Mouse (Mus musculus): ENCODE results near the gene Lima1. TPM values are rescaled to one million over a fixed set of nuclear protein-coding genes. Genes with fewer than 3 reads are reported as not detected.
A peak's percentile ranks its signal among the peaks of the same experiment; 100 is the strongest.
"Not testable (repeated sequence)": the region's sequence is repeated elsewhere in the genome, so short reads cannot be mapped to it uniquely, and the experiment has no call there.

The Lima1 gene
- total RNA-seq, 2 experiments from 2014 or later: 18.6 to 18.7 TPM

DNA sequence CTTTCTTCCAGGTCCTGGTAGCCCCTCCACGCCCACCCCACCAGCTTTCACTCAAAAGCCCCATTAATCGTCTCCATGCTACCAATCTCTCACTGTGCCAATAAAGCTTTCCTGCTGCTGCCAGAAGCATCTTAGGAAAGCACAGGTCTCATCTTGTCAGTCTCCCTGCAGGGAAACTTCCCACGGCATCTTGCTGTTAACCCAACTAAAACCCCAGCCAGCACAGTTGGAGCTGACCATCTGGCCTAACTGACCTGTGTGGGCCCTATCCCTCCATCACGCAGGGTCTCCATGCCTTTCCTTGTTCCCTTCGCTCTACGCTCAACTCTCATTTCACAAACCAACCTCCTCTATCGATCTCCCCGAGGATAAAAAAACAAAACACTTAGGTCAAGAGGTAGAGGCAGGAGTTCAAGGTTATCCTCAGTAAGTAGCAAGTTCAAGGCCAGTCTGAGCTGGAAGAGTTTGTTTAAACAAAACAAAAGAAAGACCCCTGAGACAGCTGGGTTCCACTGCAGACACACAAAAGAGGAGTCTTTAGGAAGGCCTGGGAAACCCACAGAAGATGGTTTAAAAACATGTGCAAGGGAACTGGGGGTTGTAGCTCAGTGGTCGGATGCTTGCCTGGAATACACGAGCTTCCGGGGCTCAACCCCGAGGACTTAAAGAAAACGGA lies 36.0 kb downstream of the Lima1 start:
- no peak for DNase-seq (ENCODE audit: low spot score in 2 of 2)

- no peak for DNase-seq (ENCODE audit: low spot score in 2 of 2)
Measured at GRCm38 (mm10) chr15:99837561-99837960, 37.7 kb downstream of the Lima1 start.

DNA sequence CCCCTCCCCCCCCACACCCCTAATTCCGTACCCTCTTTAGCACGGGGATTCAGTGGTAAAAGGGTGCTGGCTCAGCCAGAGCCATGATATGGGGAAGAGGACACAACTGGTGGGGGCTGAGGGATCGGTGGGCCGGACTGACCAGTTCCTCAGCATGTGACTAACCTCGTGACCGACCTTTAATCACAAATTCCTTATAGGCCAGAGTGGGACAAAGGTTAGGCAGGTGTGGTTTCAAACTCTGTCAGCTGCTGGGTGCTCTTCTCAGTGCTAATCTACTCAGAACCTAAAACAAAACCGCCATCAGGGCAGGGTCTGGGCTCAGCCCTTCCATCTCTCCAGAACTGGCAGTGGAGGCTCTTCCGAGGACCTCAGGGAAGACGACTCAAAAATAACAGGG lies 40.1 kb downstream of the Lima1 start:
- no peak for DNase-seq (ENCODE audit: low spot score in 2 of 2)

DNA sequence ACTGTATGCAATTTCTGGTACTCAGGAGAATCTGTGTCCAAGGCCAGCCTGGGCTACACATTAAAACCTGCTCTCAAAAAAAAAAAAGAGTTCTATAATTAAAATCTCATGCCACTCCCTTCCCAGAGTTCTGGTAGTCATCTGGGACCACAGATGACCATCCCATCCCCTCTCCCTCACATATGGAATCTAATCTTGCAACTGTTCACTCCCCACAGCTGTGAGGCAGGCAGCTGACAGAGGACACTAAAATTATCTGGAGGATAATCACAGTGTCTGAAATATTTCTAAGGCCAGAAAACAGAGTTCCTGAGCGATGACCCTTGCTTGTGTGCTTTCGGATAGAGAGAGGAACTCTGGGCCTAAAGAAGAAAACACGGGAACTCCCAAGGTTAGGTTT lies 40.6 kb downstream of the Lima1 start:
- no peak for DNase-seq (ENCODE audit: low spot score in 2 of 2)

GRCm38 (mm10) chr15:99833648-99834454 lies 41.4 kb downstream of the Lima1 start:
- DNase-seq (ENCODE audit: low spot score in 2 of 2): no peak

- no peak for DNase-seq (ENCODE audit: low spot score in 2 of 2)
Measured at GRCm38 (mm10) chr15:99831535-99831934, 43.7 kb downstream of the Lima1 start.

DNA sequence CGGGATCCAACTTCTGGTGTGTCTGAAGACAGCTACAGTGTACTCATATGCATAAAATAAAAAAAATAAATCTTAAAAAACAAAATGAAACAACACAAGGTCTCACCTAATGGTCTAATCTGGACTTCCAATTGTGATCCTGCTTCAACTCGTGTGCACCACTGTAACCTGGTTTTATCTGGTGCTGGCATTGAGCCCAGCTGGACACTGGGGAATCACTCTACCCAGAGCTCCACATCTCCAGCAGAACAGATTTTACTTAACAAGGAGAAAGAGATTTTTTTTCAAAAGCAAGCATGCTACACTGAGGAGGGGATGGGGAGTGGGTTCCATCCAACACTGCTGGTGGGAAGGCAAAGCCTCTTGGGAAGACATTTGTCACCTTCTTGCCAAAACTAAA lies 47.2 kb downstream of the Lima1 start:
- no peak for DNase-seq (ENCODE audit: low spot score in 2 of 2)

DNA sequence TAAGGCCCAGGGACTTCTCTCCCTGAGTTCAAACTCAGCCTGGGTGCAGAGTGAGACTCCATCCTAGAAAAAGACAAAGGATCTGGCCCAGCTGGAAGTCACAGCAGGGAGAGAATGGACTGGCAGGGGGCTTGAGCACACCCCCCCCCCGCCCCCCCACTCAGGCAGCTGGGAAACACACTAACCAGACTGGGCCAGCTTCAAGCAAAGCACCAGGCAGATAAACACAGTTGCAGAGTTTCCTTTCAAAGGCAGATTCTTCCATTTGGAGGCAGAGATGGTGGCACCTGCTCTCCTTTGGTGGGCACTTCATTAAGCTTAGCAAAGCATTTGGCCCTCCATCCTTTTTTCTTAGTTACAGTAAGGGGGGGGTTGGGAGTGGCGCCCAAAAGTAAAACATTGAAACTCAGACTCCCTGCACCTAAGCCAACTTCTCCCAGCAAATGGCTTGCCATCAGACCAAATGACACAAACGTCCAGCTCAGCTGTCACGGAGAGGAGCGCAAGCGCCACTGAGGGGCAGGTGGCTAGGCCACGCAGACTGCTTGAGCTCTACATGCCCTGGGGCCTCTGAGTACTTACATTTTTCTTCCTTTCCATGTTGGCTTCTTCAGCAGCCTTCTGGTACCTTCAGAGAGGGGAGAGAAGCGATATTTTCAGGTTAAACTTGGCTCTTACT lies 48.9 kb downstream of the Lima1 start:
- DNase-seq (ENCODE audit: low spot score in 2 of 2): no peak

DNA sequence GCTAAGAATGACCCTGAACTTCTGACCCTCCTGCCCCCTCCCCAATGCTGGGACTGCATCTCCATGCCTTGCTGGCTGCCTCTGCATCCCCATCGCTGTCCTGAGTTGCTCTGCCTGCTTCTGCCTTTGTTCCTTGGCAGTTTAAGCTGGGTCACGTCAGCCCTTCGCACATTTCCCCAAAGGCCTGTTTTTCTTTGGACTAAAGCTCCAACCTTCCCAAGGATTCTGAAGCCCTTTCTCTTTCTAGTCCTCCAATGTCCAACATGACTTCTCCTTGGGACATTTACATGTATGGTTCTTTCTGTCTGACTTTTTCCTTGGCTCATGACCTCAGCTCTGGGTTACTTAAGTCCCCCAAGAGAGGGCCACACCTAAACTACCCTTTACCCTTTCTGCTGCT lies 50.0 kb downstream of the Lima1 start:
- no peak for DNase-seq (ENCODE audit: low spot score in 2 of 2)

DNA sequence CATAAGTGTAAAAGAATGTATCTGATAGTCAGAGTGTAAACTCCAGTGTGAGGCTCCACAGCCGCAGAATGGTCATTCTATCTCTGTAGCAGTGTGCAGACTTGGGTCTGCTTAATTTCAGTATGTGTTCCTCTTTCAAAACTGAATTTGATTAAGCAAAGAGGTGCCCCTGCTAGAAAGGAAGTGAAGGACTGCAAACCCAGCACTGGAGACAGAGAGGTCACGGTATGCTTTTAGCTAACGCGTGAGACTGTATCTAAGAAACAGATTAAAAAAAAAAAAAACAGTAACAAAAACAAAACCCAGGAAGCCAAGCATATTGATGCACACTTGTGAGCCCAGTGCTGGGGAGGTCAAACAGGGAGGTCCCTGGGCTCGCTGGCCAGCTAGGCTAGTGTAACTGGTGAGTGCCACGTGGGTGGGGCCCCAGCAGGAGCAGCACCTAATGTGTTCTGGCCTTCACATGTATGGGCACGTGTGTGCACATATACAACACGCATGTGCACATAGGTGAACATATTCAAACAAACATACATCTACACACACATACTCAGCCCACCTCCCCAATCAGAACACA lies 51.8 kb downstream of the Lima1 start:
- DNase-seq (ENCODE audit: low spot score in 2 of 2): no peak

GRCm38 (mm10) chr15:99822501-99822900 lies 52.8 kb downstream of the Lima1 start:
- DNase-seq (ENCODE audit: low spot score in 2 of 2): not testable (repeated sequence)

- no peak for DNase-seq (ENCODE audit: low spot score in 2 of 2)
Measured at GRCm38 (mm10) chr15:99819621-99820279, 55.5 kb downstream of the Lima1 start.

DNA sequence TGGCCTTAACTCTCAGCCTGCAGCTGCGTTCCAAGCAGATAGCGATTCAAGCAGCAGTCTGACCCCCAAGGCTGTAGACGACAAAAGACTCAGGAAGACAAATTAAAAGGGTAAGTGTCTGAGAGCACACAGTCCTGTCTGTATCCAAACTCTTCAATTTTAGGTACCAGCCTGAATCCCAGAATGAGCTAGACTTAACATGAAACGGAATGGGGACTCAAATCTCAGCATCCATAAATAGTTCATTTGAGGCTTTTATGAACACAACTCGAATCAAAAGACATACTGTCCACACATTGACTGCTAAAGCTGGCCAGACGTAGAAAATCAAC lies 56.2 kb downstream of the Lima1 start:
- no peak for DNase-seq (ENCODE audit: low spot score in 2 of 2)

DNA sequence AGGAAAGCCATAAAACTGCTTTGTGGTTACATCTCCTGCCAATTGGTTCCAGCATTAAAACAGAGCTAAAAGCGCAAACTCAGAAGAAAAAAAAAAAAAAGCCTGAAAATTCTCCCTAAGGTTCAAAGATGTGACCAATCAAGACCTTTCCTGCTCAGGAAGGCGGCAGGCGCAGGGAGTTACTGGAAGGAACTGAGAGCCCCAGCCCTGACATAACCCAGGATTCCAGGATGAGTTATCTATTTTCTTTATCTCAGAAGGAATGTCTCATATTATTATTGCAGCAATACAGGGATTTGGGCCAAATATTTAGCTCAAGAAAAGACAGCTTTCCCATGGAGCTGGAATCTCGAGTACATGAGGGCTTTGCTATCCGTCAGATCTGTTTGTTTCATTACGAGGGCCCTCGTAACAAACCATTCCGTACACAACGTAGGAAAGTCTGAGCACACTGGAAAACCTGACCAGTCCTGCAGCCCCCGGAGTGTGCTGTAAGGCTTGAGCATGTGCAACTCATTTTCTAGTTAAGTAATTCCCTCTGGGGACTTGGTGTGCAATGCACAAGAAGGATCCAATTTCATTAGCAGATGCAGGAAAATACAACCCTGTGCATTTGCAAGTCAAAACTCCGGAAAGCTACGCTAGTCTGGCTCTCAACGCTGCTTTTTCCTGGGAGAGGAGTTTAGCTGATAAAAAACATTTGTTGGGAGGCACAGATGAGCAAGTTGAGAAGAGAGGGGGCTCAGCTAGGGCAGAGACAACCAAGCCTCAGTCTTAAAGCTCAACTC lies 56.7 kb downstream of the Lima1 start:
- peak; percentile 33 to 57 for DNase-seq (ENCODE audit: low spot score in 2 of 2)

GRCm38 (mm10) chr15:99817343-99818235 lies 57.7 kb downstream of the Lima1 start:
- no peak for DNase-seq (ENCODE audit: low spot score in 2 of 2)

GRCm38 (mm10) chr15:99815999-99816398 lies 59.3 kb downstream of the Lima1 start:
- DNase-seq (ENCODE audit: low spot score in 2 of 2): no peak

- DNase-seq (ENCODE audit: low spot score in 2 of 2): no peak
Measured at GRCm38 (mm10) chr15:99814554-99815260, 60.5 kb downstream of the Lima1 start.

DNA sequence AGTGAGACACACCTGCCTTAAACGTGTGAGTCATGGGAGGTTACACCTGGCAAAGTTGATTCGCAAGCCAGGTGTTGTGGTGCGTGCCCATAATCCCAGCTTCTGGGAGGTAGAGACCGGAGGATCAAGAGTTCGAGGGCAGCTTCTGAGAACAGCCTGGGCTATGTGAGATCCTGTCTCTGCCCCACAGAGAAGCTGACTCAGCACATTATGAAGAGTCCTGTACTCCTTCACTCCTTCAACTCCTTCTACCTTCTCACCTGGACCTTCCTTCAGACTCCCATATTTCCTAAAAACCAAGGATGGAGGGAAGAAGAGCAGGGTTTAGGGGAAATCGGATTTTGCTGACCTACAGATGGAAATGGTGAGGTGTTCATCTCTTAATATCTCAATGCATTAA lies 61.6 kb downstream of the Lima1 start:
- DNase-seq (ENCODE audit: low spot score in 2 of 2): no peak

GRCm38 (mm10) chr15:99812097-99812496 lies 63.2 kb downstream of the Lima1 start:
- no peak for DNase-seq (ENCODE audit: low spot score in 2 of 2)

Measured in layer of hippocampus, postnatal 14 days (tissue).